Mouse (Mus musculus): ENCODE results near the gene Gm42420.

- TF ChIP-seq CTCF (IDR thresholded peaks at IDR 0.05; ENCODE audit: insufficient read depth, low read length) (no peak), POLR2A (IDR thresholded peaks at IDR 0.05; ENCODE audit: borderline replicate concordance, extremely low read depth, low read depth, low read length) (no peak)
These were observed 21.3 kb downstream of the Gm42420 start for GRCm38 (mm10) chr6:39606862-39607261.
